Mouse (Mus musculus) heart, adult 2 months (tissue): ENCODE measurements around the gene Akap2.

Experiments used
- CTCF ChIP-seq: fragments of 200-600 bp; IDR thresholded peaks from 2 replicates; pipeline ENCODE4 v1.8.1; 2022; ENCODE audit warnings: antibody characterized with exemption, mild to moderate bottlenecking, moderate library complexity
- EP300 ChIP-seq: fragments of 200-500 bp; IDR thresholded peaks from 2 replicates; pipeline ENCODE4 v1.6.1; 2011; ENCODE audit warnings: low read depth, low read length, control low read depth; ENCODE audit not compliant: insufficient read depth
- POLR2A ChIP-seq: fragments of 200-500 bp; IDR thresholded peaks from 2 replicates; pipeline ENCODE4 v1.6.1; 2011; ENCODE audit warnings: mild to moderate bottlenecking, low read depth, low read length, control low read depth; ENCODE audit not compliant: insufficient read depth

DNA sequence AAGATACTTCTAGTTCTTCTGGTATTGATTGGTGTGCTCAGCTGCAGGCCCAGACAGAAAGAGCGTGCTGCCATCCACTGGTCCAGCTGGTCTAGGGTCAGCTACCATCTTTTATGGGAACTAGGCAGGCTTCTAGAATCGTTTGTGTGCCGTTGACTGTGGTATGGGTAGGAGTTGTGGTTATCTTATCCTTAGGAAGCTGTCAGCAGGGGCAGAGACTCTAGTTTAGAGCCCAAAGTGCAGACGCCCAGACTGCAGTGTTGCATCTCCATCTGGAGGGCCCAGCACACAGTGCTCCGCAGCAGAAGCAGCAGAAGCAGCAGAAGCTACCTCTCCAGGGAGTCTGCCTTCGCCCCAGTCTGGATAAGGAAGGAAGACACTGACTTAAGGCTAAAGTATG is 132.0 kb downstream of the Akap2 start:
- TF ChIP-seq CTCF (peak; percentile 29), POLR2A (no peak), EP300 (no peak)
